Mouse (Mus musculus): ENCODE data around the gene Gm3336. TPM values are rescaled to one million over a fixed set of nuclear protein-coding genes. Genes with fewer than 3 reads are reported as not detected.

Gene Gm3336
- polyA plus RNA-seq, 1 experiment from 2014 or later = 2.0 TPM

DNA sequence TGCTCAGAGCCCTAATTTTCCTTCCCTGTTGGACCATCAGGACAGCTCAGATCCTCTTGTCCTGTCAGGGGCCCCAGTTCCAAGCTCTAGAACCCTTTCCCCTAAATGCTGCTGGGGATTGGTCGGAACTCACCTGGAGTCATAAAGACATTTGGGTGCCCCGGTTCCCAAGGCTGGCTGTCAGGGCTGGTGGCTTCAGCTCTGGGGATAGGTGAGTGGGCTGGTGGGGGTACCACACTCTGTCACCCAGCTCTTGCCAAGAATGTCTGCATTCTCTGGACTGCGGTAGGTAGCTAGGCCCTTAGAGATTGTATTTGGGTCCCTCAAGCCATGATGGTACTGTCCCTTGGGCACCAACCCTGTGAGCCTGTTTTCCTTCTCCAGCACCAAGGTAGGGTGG, 15.1 kb upstream of the Gm3336 start, which contains the start of gene Iqcn:
TSS of gene Iqcn (plus strand) at position 171 of the 400 bp plus-strand sequence.
- WGBS = 92% methylated on average over 3 of the region's 3 CpGs
- peak within 1 kb of the TSS; percentile 72; the same call in 1 of the 2 replicates for H3K4me2 ChIP-seq (ENCODE audit: low read depth, low read length)
- H3K27me3 ChIP-seq (ENCODE audit: control insufficient read depth, insufficient read depth, low read length) = no peaks in the 10 kb centered on the region
- ATAC-seq (ENCODE audit: insufficient read depth, low FRiP score) = no peak
- 0 out of 2 replicates have a peak, but pooled peaks cover 5% of the 10 kb centered on the region for H3K36me3 ChIP-seq (ENCODE audit: control insufficient read depth, insufficient read depth, low read length)
- H3K27ac ChIP-seq (ENCODE audit: low read length) = 0 out of 2 replicates have a peak within 1 kb of the TSS, but pooled peaks have one; percentile 2
- H3K9me3 ChIP-seq (replicated peaks; ENCODE audit: control insufficient read depth, low read length) = no peaks in the 10 kb centered on the region
- H3K4me1 ChIP-seq (ENCODE audit: control insufficient read depth, insufficient read depth, low read length) = peaks cover 19% of the 10 kb centered on the region
- no peak within 1 kb of the TSS for H3K4me3 ChIP-seq (replicated peaks; ENCODE audit: low read length)
- H3K9ac ChIP-seq (ENCODE audit: low read length) = peak within 1 kb of the TSS; percentile 5; the same call in 1 of the 2 replicates

DNA sequence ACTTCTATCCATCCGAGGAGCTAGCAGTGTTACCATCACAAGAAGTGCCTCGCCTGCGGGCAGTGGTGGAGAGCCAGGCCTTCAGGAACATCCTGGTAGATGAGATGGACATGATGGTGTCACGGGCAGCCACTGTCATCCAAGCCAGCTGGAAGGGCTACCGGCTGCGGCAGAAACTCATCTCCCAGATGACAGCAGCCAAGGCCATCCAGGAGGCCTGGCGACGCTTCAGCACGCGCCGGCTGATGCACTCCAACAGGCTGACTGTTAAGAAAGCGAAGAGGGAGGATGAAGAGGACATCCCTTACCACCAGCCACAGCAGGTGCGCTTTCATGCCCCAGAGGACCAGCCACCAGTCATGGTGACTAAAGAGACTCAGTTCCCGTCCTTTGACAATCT, 10.1 kb upstream of the Gm3336 start:
- H3K4me2 ChIP-seq (ENCODE audit: low read depth, low read length) = no peak overlapping the region
- no peak overlapping the region for H3K27ac ChIP-seq (ENCODE audit: low read length)
- 88% methylated on average over 14 of the region's 14 CpGs for WGBS

DNA sequence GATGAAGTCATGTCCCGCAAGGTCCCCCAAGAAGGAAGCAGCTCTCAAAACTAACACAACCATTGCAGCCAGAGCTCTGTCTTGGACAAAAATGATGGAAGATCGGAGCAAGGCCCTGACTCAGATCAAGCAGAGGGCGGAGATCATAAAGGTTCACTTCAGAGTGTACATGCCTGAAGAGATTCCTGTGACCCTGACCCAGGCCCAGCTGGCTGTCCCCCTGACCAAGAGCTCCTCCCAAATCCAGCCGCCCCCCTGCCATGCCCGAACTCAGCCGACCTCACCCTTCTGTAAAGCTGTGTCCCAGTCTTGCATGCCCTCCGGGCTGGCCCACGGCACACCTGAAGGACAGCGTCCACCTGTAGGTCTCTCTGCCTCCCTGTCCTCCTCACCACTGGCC, 8.5 kb upstream of the Gm3336 start:
- H3K9ac ChIP-seq (ENCODE audit: low read length) = no peak overlapping the region
- ATAC-seq (ENCODE audit: insufficient read depth, low FRiP score) = no peak
- no peaks in the 10 kb centered on the region for H3K36me3 ChIP-seq (ENCODE audit: control insufficient read depth, insufficient read depth, low read length)
- WGBS = 85% methylated on average over 9 of the region's 9 CpGs
- no peaks in the 10 kb centered on the region for H3K27me3 ChIP-seq (ENCODE audit: control insufficient read depth, insufficient read depth, low read length)
- no peak overlapping the region for H3K27ac ChIP-seq (ENCODE audit: low read length)
- H3K9me3 ChIP-seq (replicated peaks; ENCODE audit: control insufficient read depth, low read length) = no peaks in the 10 kb centered on the region
- no peaks in the 10 kb centered on the region for H3K4me1 ChIP-seq (ENCODE audit: control insufficient read depth, insufficient read depth, low read length)
- no peak overlapping the region for H3K4me3 ChIP-seq (replicated peaks; ENCODE audit: low read length)
- no peak overlapping the region for H3K4me2 ChIP-seq (ENCODE audit: low read depth, low read length)

More for the DNA sequence above, 10.1 kb upstream of the Gm3336 start:
- H3K4me1 ChIP-seq (ENCODE audit: control insufficient read depth, insufficient read depth, low read length) = no peaks in the 10 kb centered on the region
- H3K36me3 ChIP-seq (ENCODE audit: control insufficient read depth, insufficient read depth, low read length) = no peaks in the 10 kb centered on the region
- no peak for ATAC-seq (ENCODE audit: insufficient read depth, low FRiP score)
- H3K9me3 ChIP-seq (replicated peaks; ENCODE audit: control insufficient read depth, low read length) = no peaks in the 10 kb centered on the region
- no peak overlapping the region for H3K9ac ChIP-seq (ENCODE audit: low read length)
- no peaks in the 10 kb centered on the region for H3K27me3 ChIP-seq (ENCODE audit: control insufficient read depth, insufficient read depth, low read length)
- H3K4me3 ChIP-seq (replicated peaks; ENCODE audit: low read length) = no peak overlapping the region

DNA sequence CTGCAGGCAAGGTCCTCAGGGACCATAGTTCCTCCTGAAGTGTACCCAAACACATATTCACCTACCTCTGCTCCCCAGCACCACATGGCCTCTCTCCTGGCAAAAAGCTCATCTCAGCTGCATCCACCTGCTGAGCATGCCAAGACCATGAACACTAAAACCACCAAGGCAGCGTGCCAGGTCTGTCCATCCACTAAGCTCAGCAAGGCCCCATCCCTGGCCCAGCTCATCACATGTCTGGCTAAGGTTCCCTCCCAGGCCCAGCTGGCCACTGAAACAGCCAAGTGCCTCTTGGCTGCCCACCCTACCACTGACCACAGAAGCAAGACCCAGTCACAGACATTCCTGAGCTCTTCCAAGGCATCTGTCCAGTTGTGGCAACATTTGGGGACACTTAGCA, 8.0 kb upstream of the Gm3336 start:
- WGBS = 85% methylated on average over 1 of the region's 1 CpGs
- Histone ChIP-seq H3K27ac (ENCODE audit: low read length) (no peak overlapping the region), H3K27me3 (ENCODE audit: control insufficient read depth, insufficient read depth, low read length) (no peaks in the 10 kb centered on the region), H3K9ac (ENCODE audit: low read length) (no peak overlapping the region), H3K36me3 (ENCODE audit: control insufficient read depth, insufficient read depth, low read length) (no peaks in the 10 kb centered on the region), H3K9me3 (replicated peaks; ENCODE audit: control insufficient read depth, low read length) (no peaks in the 10 kb centered on the region), H3K4me3 (replicated peaks; ENCODE audit: low read length) (no peak overlapping the region), H3K4me2 (ENCODE audit: low read depth, low read length) (no peak overlapping the region), H3K4me1 (ENCODE audit: control insufficient read depth, insufficient read depth, low read length) (no peaks in the 10 kb centered on the region)
- ATAC-seq (ENCODE audit: insufficient read depth, low FRiP score) = no peak

DNA sequence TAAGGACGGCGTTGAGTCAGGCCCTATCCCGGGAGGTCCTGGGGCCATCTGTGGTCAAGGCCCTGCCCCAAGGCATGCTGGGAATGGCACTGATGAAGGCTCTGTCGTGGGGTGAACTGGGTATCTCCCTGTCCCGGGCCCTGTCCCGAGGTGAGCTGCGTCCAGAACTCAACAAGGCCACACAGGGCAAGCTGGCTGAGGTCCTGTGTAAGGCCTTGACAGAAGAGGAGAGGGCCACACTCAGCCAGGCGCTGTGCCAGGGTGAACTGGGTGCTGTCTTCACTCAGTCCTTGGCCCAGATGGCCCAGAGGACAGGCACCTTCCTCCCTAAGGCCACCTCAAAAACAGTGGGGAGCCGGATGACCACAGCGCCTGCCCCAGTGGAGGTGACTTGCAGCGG, 7.3 kb upstream of the Gm3336 start:
- Histone ChIP-seq H3K4me3 (replicated peaks; ENCODE audit: low read length) (no peak overlapping the region), H3K9ac (ENCODE audit: low read length) (no peak overlapping the region), H3K4me2 (ENCODE audit: low read depth, low read length) (no peak overlapping the region), H3K4me1 (ENCODE audit: control insufficient read depth, insufficient read depth, low read length) (no peaks in the 10 kb centered on the region), H3K36me3 (ENCODE audit: control insufficient read depth, insufficient read depth, low read length) (no peaks in the 10 kb centered on the region), H3K9me3 (replicated peaks; ENCODE audit: control insufficient read depth, low read length) (no peaks in the 10 kb centered on the region), H3K27ac (ENCODE audit: low read length) (no peak overlapping the region), H3K27me3 (ENCODE audit: control insufficient read depth, insufficient read depth, low read length) (no peaks in the 10 kb centered on the region)
- no peak for ATAC-seq (ENCODE audit: insufficient read depth, low FRiP score)
- WGBS = 81% methylated on average over 11 of the region's 11 CpGs

DNA sequence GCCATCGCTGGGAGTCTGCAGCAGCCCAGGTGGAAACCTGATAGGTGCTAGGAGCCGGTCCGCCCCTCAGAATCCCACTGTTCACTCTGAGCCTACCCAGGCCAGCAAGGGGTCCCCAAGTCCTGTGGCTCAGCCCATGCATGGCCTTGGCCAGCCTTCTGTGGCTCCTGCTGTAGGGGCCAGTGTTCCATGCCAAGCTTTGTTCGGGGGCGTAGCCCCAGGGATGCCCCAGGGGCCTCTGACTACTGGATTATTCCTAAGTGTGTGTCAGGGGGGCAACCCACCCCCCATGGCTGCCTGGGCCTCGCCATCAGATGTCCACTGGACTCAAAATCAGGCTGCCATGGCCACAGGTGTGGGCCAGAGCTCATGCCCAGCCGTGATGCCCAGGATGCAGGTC, 4.4 kb upstream of the Gm3336 start:
- H3K4me2 ChIP-seq (ENCODE audit: low read depth, low read length) = no peak overlapping the region
- H3K4me1 ChIP-seq (ENCODE audit: control insufficient read depth, insufficient read depth, low read length) = peaks cover 3% of the 10 kb centered on the region; the same call in 1 of the 2 replicates
- WGBS = 84% methylated on average over 7 of the region's 7 CpGs
- H3K9me3 ChIP-seq (replicated peaks; ENCODE audit: control insufficient read depth, low read length) = no peaks in the 10 kb centered on the region
- no peak for ATAC-seq (ENCODE audit: insufficient read depth, low FRiP score)
- H3K27me3 ChIP-seq (ENCODE audit: control insufficient read depth, insufficient read depth, low read length) = no peaks in the 10 kb centered on the region
- H3K27ac ChIP-seq (ENCODE audit: low read length) = no peak overlapping the region
- no peak overlapping the region for H3K9ac ChIP-seq (ENCODE audit: low read length)
- no peaks in the 10 kb centered on the region for H3K36me3 ChIP-seq (ENCODE audit: control insufficient read depth, insufficient read depth, low read length)
- H3K4me3 ChIP-seq (replicated peaks; ENCODE audit: low read length) = no peak overlapping the region

DNA sequence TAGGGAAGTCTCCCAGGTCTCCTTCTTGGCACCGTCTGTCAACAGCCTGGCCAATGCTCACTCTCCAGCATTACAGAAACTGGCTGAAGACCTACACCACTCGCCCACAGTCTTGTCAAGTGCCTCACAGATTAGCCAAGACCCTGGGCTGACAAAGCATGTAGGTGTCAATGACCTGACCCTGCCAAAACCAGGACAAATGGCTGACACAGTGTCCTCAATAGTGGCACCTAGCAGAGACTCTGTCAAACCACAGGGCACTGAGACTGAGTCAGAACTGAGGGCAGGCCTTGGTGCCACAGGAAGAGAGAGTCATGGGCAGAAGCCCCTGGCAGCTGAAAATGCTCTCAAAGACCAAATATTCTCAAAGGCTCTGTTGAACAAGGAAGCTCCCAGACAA, 3.3 kb upstream of the Gm3336 start:
- Histone ChIP-seq H3K9me3 (replicated peaks; ENCODE audit: control insufficient read depth, low read length) (no peaks in the 10 kb centered on the region), H3K9ac (ENCODE audit: low read length) (no peak overlapping the region), H3K4me3 (replicated peaks; ENCODE audit: low read length) (no peak overlapping the region), H3K4me2 (ENCODE audit: low read depth, low read length) (no peak overlapping the region), H3K4me1 (ENCODE audit: control insufficient read depth, insufficient read depth, low read length) (peaks cover 3% of the 10 kb centered on the region; the same call in 1 of the 2 replicates), H3K36me3 (ENCODE audit: control insufficient read depth, insufficient read depth, low read length) (no peaks in the 10 kb centered on the region), H3K27ac (ENCODE audit: low read length) (no peak overlapping the region), H3K27me3 (ENCODE audit: control insufficient read depth, insufficient read depth, low read length) (no peaks in the 10 kb centered on the region)
- 53% methylated on average over 2 of the region's 2 CpGs for WGBS
- no peak for ATAC-seq (ENCODE audit: insufficient read depth, low FRiP score)

DNA sequence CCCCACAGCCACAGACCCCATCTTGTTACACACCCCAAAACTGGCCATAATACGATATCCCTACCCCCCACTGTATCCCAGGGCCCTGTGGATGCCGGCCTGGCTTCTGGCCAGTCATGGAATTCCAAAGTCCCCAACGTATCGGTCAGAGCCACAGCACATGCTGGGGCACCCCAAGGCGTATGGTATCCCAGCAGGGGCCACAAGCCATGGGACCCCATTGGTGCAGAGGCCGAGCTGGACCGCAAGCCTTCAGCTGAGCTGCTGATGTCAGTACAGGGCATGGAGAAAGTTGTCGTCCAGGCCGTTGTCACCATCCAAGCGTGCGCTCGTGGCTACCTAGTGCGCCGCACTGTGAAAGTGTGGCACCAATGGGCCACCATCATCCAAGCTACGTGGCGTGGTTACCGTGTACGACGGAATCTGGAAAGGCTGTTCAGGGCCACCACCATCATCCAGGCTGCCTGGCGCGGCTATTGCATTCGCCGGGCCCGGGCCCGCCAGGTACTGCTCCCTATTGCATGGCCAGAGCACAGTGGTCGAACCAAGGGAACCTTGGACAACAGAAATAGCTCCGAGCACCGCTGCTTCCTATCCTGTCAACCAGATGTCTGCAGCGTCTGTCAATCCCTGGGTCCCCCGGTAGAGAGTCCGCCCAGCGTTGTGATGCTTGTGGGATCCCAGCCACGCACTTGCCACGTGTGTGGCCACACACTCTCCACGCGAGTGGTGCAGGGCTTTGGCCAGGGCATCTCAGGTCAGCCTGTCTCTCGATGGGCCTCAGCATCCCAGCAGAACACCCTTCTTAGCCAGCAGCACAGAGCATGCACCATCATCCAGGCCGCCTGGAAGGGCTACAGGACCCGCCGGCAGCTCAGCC, 1.6 kb upstream of the Gm3336 start:
- H3K4me3 ChIP-seq (replicated peaks; ENCODE audit: low read length) = no peak overlapping the region
- WGBS = 83% methylated on average over 40 of the region's 40 CpGs

DNA sequence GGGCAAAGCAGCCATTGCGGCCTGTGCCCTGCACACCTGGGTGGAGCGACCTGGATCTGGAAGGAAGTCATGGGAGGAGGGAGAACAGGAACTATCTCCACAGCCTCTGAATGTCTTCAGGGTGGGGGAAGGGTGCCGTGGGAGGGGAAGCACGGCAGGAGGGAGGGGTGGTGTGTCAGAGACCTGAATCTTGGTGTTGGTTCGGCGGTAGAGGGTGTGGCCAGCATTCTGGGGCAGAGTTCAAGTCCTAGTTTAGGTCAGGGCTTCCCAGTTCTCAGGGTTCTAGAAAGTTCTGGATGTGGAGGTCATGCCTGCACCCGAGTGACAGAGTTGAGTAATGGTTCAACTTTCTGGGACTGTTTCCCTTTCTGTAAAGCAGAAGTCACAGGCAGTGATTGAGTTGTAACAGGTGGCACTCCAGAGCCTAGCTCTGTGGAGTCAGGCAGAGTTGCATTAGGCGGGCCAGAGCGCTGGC, 1.5 kb downstream of the Gm3336 start:
- H3K4me1 ChIP-seq (ENCODE audit: control insufficient read depth, insufficient read depth, low read length) = peaks cover 3% of the 10 kb centered on the region; the same call in 1 of the 2 replicates
- no peaks in the 10 kb centered on the region for H3K27me3 ChIP-seq (ENCODE audit: control insufficient read depth, insufficient read depth, low read length)
- no peaks in the 10 kb centered on the region for H3K9me3 ChIP-seq (replicated peaks; ENCODE audit: control insufficient read depth, low read length)
- WGBS = 41% methylated on average over 9 of the region's 9 CpGs
- peak; percentile 25 for ATAC-seq (ENCODE audit: insufficient read depth, low FRiP score)
- no peak overlapping the region for H3K9ac ChIP-seq (ENCODE audit: low read length)
- H3K4me3 ChIP-seq (replicated peaks; ENCODE audit: low read length) = no peak overlapping the region
- no peak overlapping the region for H3K4me2 ChIP-seq (ENCODE audit: low read depth, low read length)
- peak overlapping the region; percentile 49; the same call in 1 of the 2 replicates for H3K27ac ChIP-seq (ENCODE audit: low read length)
- H3K36me3 ChIP-seq (ENCODE audit: control insufficient read depth, insufficient read depth, low read length) = no peaks in the 10 kb centered on the region

More for the DNA sequence above, 1.6 kb upstream of the Gm3336 start:
- no peak overlapping the region for H3K4me2 ChIP-seq (ENCODE audit: low read depth, low read length)
- ATAC-seq (ENCODE audit: insufficient read depth, low FRiP score) = no peak
- no peak overlapping the region for H3K9ac ChIP-seq (ENCODE audit: low read length)
- H3K27me3 ChIP-seq (ENCODE audit: control insufficient read depth, insufficient read depth, low read length) = no peaks in the 10 kb centered on the region
- H3K4me1 ChIP-seq (ENCODE audit: control insufficient read depth, insufficient read depth, low read length) = peaks cover 3% of the 10 kb centered on the region; the same call in 1 of the 2 replicates
- no peaks in the 10 kb centered on the region for H3K36me3 ChIP-seq (ENCODE audit: control insufficient read depth, insufficient read depth, low read length)
- H3K27ac ChIP-seq (ENCODE audit: low read length) = no peak overlapping the region
- no peaks in the 10 kb centered on the region for H3K9me3 ChIP-seq (replicated peaks; ENCODE audit: control insufficient read depth, low read length)

All from stomach, embryonic 16.5 days (tissue).